In the genomic region with DNA sequence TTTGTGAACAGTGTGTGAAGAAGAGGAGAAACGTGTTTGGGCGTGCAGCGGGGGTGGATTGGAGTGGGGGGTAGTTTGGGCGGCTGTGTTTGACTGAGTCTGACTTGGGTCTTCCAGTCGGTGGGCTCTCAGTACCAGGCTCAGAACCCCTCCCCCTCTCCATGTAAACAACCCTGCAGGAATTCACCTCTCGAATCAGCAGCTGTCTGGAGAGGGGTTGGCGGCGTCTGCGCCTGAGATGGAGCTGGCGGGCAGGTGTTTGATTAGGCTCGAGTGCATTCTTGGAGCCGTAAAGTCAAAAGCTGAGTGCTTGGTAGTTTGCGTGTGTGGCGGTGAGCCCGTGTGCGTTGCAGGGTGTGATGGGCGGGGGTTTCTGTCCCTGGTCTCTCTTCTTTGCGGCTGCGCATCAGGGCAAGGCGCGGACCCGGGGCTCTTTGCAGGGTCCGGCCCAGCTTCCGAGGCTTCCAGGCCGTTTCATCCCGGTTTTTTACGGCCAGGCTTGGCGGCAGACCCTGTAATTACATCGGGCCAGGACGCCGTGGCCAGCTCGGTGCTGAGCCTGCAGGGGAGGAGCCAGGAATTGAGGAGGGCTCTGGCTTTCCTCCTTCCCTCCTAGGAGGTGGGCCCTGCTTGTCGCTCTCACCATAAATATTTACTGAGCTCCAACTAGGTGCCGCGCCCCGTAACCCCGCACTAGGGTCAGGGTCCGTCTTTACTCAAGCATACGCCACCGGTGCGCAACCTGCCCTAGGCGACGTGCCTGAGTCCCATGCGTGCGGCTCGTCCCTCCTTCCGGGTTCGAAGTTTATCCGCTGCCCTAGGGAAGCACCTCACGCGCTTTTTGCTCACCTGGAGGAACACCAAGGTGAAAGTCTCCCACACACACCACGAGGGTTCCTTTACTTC, we compare ENCODE assay signal across 8 mouse cellular contexts. TPM values are rescaled to one million over a fixed set of nuclear protein-coding genes. Genes with fewer than 3 reads are reported as not detected.
DNase-seq lines count a peak whose midpoint lies in the region; ATAC-seq and TF ChIP-seq lines count a peak whose summit lies in the region.

A gene (minus strand): TSS at position 537 of the 906 bp plus-strand sequence.

- TF ChIP-seq CTCF in midbrain, postnatal 0 days (IDR thresholded peaks at IDR 0.05) = no peak; the same call in 1 of the 2 replicates

- H3K9me3 ChIP-seq in midbrain, postnatal 0 days (ENCODE audit: low read length) = no peaks in the 10 kb centered on the region

- ATAC-seq in inflammation-experienced regulatory T-cells, adult 6 months = peak; percentile 33
- peak; percentile 27; the same call in 1 of the 2 replicates for ATAC-seq in midbrain, postnatal 0 days (ENCODE audit: low FRiP score)

- peaks cover 7% of the 10 kb centered on the region; the same call in 1 of the 2 replicates for H3K27me3 ChIP-seq in midbrain, postnatal 0 days (ENCODE audit: insufficient read depth, low read length)

- DNase-seq in right cerebral cortex, adult 2 months (ENCODE audit: low spot score in 2 of 2) = peak; percentile 36 to 55
- DNase-seq in right cerebral cortex, postnatal 14 days = no peak
- peak; percentile 49 for DNase-seq in cerebellum, adult 8-10 months
- peak; percentile 56 to 61 for DNase-seq in gastrocnemius, postnatal 36 days
- peak; percentile 36 for DNase-seq in liver
- peak; percentile 32 for DNase-seq in midbrain, postnatal 0 days (ENCODE audit: low spot score)
- DNase-seq in urinary bladder, postnatal 36 days (ENCODE audit: low spot score in 2 of 2) = peak; percentile 64 to 68

- intact Hi-C loops in gastrocnemius, postnatal 36 days (cut with DNase I) = no loop called here

- H3K4me3 ChIP-seq in midbrain, postnatal 0 days (ENCODE audit: low read depth, low read length) = peak within 1 kb of the TSS; percentile 41

- no peaks in the 10 kb centered on the region for H3K36me3 ChIP-seq in midbrain, postnatal 0 days (ENCODE audit: insufficient read depth, low read length)

- H3K27ac ChIP-seq in midbrain, postnatal 0 days (ENCODE audit: low read depth, low read length) = no peak within 1 kb of the TSS

- H3K4me1 ChIP-seq in midbrain, postnatal 0 days (ENCODE audit: insufficient read depth, low read length) = peaks cover 7% of the 10 kb centered on the region

- 2% methylated on average over 51 of the region's 52 CpGs for WGBS in midbrain, postnatal 0 days

- H3K4me2 ChIP-seq in midbrain, postnatal 0 days (ENCODE audit: low read depth, low read length, poor library complexity, severe bottlenecking) = peak within 1 kb of the TSS; percentile 88

- peak within 1 kb of the TSS; percentile 59; the same call in 1 of the 2 replicates for H3K9ac ChIP-seq in midbrain, postnatal 0 days (replicated peaks; ENCODE audit: low read length, poor library complexity, severe bottlenecking)

RNA-seq across cellular contexts. Expression of the gene that starts here (rescaled TPM):
- total RNA-seq in gastrocnemius, postnatal 36 days (2021) = 10 to 100 TPM; 10.1 to 11.5 TPM
- not detected for polyA plus RNA-seq in inflammation-experienced regulatory T-cells, adult 6 months (2017; shearing (Covaris generic))
- total RNA-seq in midbrain, postnatal 0 days (2014; rRNA removed) = 6.6 and 7.1 TPM in 2 replicates
- polyA plus RNA-seq in midbrain, postnatal 0 days (2015; fragmentation: Nextera tagmentation; extraction: Ambion mirVana) = 8.9 and 9.4 TPM in 2 replicates

Comparison
In these comparisons a context has a peak if more than half of its experiments do, and no peak if none do; other contexts are left out.
1. Peak in ATAC-seq in inflammation-experienced regulatory T-cells, adult 6 months; RNA of the gene not detected or under 1 TPM.